Mouse (Mus musculus): ENCODE results near the gene Tbc1d30. TPM values are rescaled to one million over a fixed set of nuclear protein-coding genes. Genes with fewer than 3 reads are reported as not detected.
A peak's percentile ranks its signal among the peaks of the same experiment; 100 is the strongest.

Gene Tbc1d30
- 1.3 and 1.9 TPM in 2 replicates for polyA plus RNA-seq (2016; fragmentation: Nextera tagmentation; extraction: Ambion mirVana)

- Histone ChIP-seq H3K27me3 (ENCODE audit: insufficient read depth, poor library complexity, severe bottlenecking) (peaks cover 30% of the 10 kb centered on the region), H3K27ac (peak within 1 kb of the TSS; percentile 81), H3K4me1 (peaks cover 25% of the 10 kb centered on the region), H3K9me3 (no peaks in the 10 kb centered on the region), H3K4me3 (peak within 1 kb of the TSS; percentile 79), H3K36me3 (no peaks in the 10 kb centered on the region)
- peak; percentile 76 for DNase-seq (ENCODE audit: low spot score)
- under 1% methylated on average over 61 of the region's 61 CpGs for WGBS
Measured at GRCm38 (mm10) chr10:121351066-121351581, at the start of gene Tbc1d30. Gene Tbc1d30, minus strand, starts transcription at chr10:121351278.

GRCm38 (mm10) chr10:121398599-121398998 is 47.5 kb upstream of the Tbc1d30 start:
- DNase-seq (ENCODE audit: low spot score) = no peak
- Histone ChIP-seq H3K27me3 (ENCODE audit: insufficient read depth, poor library complexity, severe bottlenecking) (no peaks in the 10 kb centered on the region), H3K27ac (no peak overlapping the region), H3K9me3 (no peaks in the 10 kb centered on the region), H3K36me3 (peaks cover 35% of the 10 kb centered on the region), H3K4me3 (no peak overlapping the region), H3K4me1 (peaks cover 27% of the 10 kb centered on the region)
- WGBS = 89% methylated on average over 7 of the region's 7 CpGs

GRCm38 (mm10) chr10:121395542-121396176 is 44.6 kb upstream of the Tbc1d30 start:
- no peak for DNase-seq (ENCODE audit: low spot score)
- 66% methylated on average over 20 of the region's 20 CpGs for WGBS

GRCm38 (mm10) chr10:121394789-121395325 is 43.8 kb upstream of the Tbc1d30 start:
- Histone ChIP-seq H3K4me1 (peaks cover 23% of the 10 kb centered on the region), H3K4me3 (no peak overlapping the region), H3K9me3 (no peaks in the 10 kb centered on the region), H3K36me3 (peaks cover 65% of the 10 kb centered on the region), H3K27me3 (ENCODE audit: insufficient read depth, poor library complexity, severe bottlenecking) (no peaks in the 10 kb centered on the region), H3K27ac (peak overlapping the region; percentile 62)
- 76% methylated on average over 18 of the region's 18 CpGs for WGBS
- DNase-seq (ENCODE audit: low spot score) = no peak

More at GRCm38 (mm10) chr10:121395542-121396176, 44.6 kb upstream of the Tbc1d30 start:
- no peaks in the 10 kb centered on the region for H3K27me3 ChIP-seq (ENCODE audit: insufficient read depth, poor library complexity, severe bottlenecking)
- H3K36me3 ChIP-seq = peaks cover 57% of the 10 kb centered on the region
- H3K27ac ChIP-seq = peak overlapping the region; percentile 52; the same call in 1 of the 2 replicates
- no peak overlapping the region for H3K4me3 ChIP-seq
- no peaks in the 10 kb centered on the region for H3K9me3 ChIP-seq
- H3K4me1 ChIP-seq = peaks cover 22% of the 10 kb centered on the region

- 82% methylated on average over 6 of the region's 6 CpGs for WGBS
- Histone ChIP-seq H3K27ac (peak overlapping the region; percentile 62; the same call in 1 of the 2 replicates), H3K4me1 (peaks cover 29% of the 10 kb centered on the region), H3K27me3 (ENCODE audit: insufficient read depth, poor library complexity, severe bottlenecking) (no peaks in the 10 kb centered on the region), H3K36me3 (peaks cover 71% of the 10 kb centered on the region), H3K9me3 (no peaks in the 10 kb centered on the region), H3K4me3 (no peak overlapping the region)
- DNase-seq (ENCODE audit: low spot score) = no peak
Measured at GRCm38 (mm10) chr10:121394270-121394669, 43.2 kb upstream of the Tbc1d30 start.

GRCm38 (mm10) chr10:121391901-121392300 is 40.8 kb upstream of the Tbc1d30 start:
- Histone ChIP-seq H3K27me3 (ENCODE audit: insufficient read depth, poor library complexity, severe bottlenecking) (no peaks in the 10 kb centered on the region), H3K36me3 (peaks cover 87% of the 10 kb centered on the region), H3K27ac (no peak overlapping the region), H3K4me1 (peaks cover 33% of the 10 kb centered on the region), H3K4me3 (no peak overlapping the region), H3K9me3 (no peaks in the 10 kb centered on the region)
- WGBS = 91% methylated on average over 8 of the region's 8 CpGs
- DNase-seq (ENCODE audit: low spot score) = no peak

- WGBS = 81% methylated on average over 10 of the region's 10 CpGs
- H3K27me3 ChIP-seq (ENCODE audit: insufficient read depth, poor library complexity, severe bottlenecking) = no peaks in the 10 kb centered on the region
- no peak overlapping the region for H3K4me3 ChIP-seq
- H3K4me1 ChIP-seq = peaks cover 40% of the 10 kb centered on the region
- peaks cover 79% of the 10 kb centered on the region for H3K36me3 ChIP-seq
- DNase-seq (ENCODE audit: low spot score) = no peak
- no peak overlapping the region for H3K27ac ChIP-seq
- no peaks in the 10 kb centered on the region for H3K9me3 ChIP-seq
Measured at GRCm38 (mm10) chr10:121390602-121391001, 39.5 kb upstream of the Tbc1d30 start.

GRCm38 (mm10) chr10:121386347-121386746 is 35.3 kb upstream of the Tbc1d30 start:
- Histone ChIP-seq H3K27me3 (ENCODE audit: insufficient read depth, poor library complexity, severe bottlenecking) (no peaks in the 10 kb centered on the region), H3K4me3 (peak overlapping the region; percentile 35), H3K27ac (peak overlapping the region; percentile 75), H3K9me3 (no peaks in the 10 kb centered on the region), H3K36me3 (peaks cover 67% of the 10 kb centered on the region), H3K4me1 (peaks cover 36% of the 10 kb centered on the region)
- no peak for DNase-seq (ENCODE audit: low spot score)
- whole genome bisulfite sequencing = 40% methylated on average over 9 of the region's 9 CpGs

GRCm38 (mm10) chr10:121385695-121386094 is 34.6 kb upstream of the Tbc1d30 start:
- Histone ChIP-seq H3K4me1 (peaks cover 39% of the 10 kb centered on the region), H3K27ac (peak overlapping the region; percentile 75; the same call in 1 of the 2 replicates), H3K4me3 (no peak overlapping the region), H3K36me3 (peaks cover 67% of the 10 kb centered on the region), H3K27me3 (ENCODE audit: insufficient read depth, poor library complexity, severe bottlenecking) (no peaks in the 10 kb centered on the region), H3K9me3 (no peaks in the 10 kb centered on the region)
- no peak for DNase-seq (ENCODE audit: low spot score)
- WGBS = 87% methylated on average over 6 of the region's 6 CpGs

GRCm38 (mm10) chr10:121384710-121385109 is 33.6 kb upstream of the Tbc1d30 start:
- DNase-seq (ENCODE audit: low spot score) = no peak
- Histone ChIP-seq H3K36me3 (peaks cover 67% of the 10 kb centered on the region), H3K9me3 (no peaks in the 10 kb centered on the region), H3K4me3 (no peak overlapping the region), H3K27me3 (ENCODE audit: insufficient read depth, poor library complexity, severe bottlenecking) (no peaks in the 10 kb centered on the region), H3K27ac (no peak overlapping the region), H3K4me1 (peaks cover 36% of the 10 kb centered on the region)
- WGBS = 89% methylated on average over 13 of the region's 13 CpGs

- no peaks in the 10 kb centered on the region for H3K27me3 ChIP-seq (ENCODE audit: insufficient read depth, poor library complexity, severe bottlenecking)
- no peak overlapping the region for H3K4me3 ChIP-seq
- WGBS = 86% methylated on average over 18 of the region's 18 CpGs
- peaks cover 22% of the 10 kb centered on the region for H3K4me1 ChIP-seq
- no peak for DNase-seq (ENCODE audit: low spot score)
- no peaks in the 10 kb centered on the region for H3K9me3 ChIP-seq
- H3K27ac ChIP-seq = no peak overlapping the region
- peaks cover 79% of the 10 kb centered on the region for H3K36me3 ChIP-seq
Measured at GRCm38 (mm10) chr10:121381280-121381679, 30.2 kb upstream of the Tbc1d30 start.

- H3K36me3 ChIP-seq = peaks cover 91% of the 10 kb centered on the region
- no peak overlapping the region for H3K27ac ChIP-seq
- H3K9me3 ChIP-seq = no peaks in the 10 kb centered on the region
- no peak overlapping the region for H3K4me3 ChIP-seq
- peaks cover 21% of the 10 kb centered on the region for H3K4me1 ChIP-seq
- 100% methylated on average over 3 of the region's 3 CpGs for WGBS
- H3K27me3 ChIP-seq (ENCODE audit: insufficient read depth, poor library complexity, severe bottlenecking) = no peaks in the 10 kb centered on the region
- no peak for DNase-seq (ENCODE audit: low spot score)
Measured at GRCm38 (mm10) chr10:121379387-121379786, 28.3 kb upstream of the Tbc1d30 start.

GRCm38 (mm10) chr10:121376530-121377271 is 25.6 kb upstream of the Tbc1d30 start:
- no peak for DNase-seq (ENCODE audit: low spot score)
- Histone ChIP-seq H3K4me3 (no peak overlapping the region), H3K36me3 (peaks cover 89% of the 10 kb centered on the region), H3K9me3 (no peaks in the 10 kb centered on the region), H3K27ac (no peak overlapping the region), H3K4me1 (peaks cover 13% of the 10 kb centered on the region), H3K27me3 (ENCODE audit: insufficient read depth, poor library complexity, severe bottlenecking) (no peaks in the 10 kb centered on the region)
- WGBS = 91% methylated on average over 24 of the region's 24 CpGs
